Mouse (Mus musculus): ENCODE data around the gene Muc3.
"Not testable (repeated sequence)": the region's sequence is repeated elsewhere in the genome, so short reads cannot be mapped to it uniquely, and the experiment has no call there.

Gene Muc3

DNA sequence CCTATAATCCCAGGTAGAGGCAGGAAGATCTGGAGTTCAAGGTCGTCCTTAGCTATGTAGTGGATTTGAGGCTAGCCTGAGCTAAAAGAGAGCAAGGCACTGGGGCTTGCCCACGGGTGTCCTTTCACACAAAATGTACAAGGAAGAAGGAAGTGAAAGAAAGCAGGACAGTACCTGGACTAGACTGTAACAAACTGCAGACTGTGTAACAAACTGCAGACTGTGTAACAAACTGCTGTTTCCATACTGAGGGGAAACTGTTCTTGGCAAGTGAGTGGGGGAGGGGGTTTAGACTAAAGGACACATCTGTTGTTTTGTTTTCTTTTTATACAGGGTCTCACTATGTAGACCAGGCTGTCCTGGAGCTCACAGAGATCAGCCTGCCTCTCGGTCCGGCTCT, 27.8 kb downstream of the Muc3 start:
- no peak for DNase-seq

GRCm38 (mm10) chr5:137118878-137119277, 30.2 kb downstream of the Muc3 start:
- DNase-seq: no peak

- not testable (repeated sequence) for DNase-seq
These were observed 31.1 kb downstream of the Muc3 start for GRCm38 (mm10) chr5:137117994-137118393.

DNA sequence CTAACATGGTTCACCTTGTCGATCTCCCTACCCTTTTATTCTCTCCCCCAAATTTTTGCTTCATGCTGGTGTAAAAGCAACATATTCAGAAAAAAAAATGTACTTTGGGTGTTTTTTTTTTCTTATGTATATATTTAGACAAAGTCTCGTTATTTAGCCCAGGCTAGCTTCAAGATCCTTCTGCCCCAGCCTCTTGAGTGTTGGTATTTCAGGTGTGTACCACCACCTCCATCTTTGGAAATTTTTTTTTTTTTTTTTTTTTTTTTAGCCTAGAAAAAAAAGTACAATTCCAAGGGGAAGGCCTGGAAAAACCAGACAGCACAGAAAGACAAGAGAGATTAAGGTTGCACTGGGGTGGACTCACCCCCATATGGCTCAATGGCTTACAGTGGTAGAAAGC, 32.1 kb downstream of the Muc3 start:
- no peak for DNase-seq

DNA sequence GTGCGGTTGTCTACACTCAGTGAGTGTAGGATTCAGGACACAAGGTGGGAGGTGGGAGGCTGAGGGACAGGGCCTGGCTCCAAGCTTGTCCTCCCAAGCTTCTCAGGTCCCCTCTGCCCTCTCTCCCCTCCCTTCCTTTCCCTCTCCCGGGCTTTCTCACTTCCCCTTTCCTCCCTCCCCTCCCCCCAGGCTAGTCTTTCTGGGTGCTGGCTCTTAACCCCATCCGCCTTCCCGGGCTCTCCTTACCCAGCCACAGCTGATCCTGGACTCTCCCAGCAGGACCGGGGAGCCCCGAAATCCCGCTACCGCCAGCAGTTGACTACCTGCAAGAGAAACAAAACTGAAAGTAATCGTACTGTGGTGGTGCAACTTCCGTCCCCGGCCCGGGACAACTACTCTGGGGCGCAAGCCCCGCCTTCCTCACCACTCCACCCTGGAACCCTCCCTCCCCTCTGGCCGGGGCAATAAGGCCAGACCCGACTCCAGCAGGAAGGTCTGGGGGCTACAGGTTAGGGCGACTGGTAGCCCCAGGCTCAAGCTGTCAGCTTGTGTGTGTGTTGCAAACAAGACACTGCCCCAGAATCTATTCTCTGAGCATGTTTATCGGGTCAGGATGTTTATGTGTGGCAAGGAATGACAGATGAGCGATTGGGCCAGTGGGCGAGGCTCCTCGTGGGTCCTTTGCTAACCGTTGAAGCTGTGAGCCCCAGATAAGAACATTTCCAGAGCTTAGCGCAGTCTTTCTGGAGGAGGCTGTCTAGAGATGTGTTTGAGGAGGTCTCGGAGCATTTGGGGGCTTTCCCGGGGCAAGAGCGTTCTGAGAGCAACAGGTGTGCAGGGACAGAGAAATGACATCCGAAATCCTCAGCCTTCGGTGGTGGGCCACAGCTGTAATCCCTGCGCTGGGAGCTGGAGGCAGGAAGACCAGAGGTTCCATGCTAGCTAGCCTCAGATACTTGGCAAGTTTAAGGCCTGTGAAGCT, 33.0 kb downstream of the Muc3 start, which contains the start of gene Trim56:
Trim56 (minus strand) TSS at position 344 of the 982 bp plus-strand sequence.
- peak; percentile 85 for DNase-seq

DNA sequence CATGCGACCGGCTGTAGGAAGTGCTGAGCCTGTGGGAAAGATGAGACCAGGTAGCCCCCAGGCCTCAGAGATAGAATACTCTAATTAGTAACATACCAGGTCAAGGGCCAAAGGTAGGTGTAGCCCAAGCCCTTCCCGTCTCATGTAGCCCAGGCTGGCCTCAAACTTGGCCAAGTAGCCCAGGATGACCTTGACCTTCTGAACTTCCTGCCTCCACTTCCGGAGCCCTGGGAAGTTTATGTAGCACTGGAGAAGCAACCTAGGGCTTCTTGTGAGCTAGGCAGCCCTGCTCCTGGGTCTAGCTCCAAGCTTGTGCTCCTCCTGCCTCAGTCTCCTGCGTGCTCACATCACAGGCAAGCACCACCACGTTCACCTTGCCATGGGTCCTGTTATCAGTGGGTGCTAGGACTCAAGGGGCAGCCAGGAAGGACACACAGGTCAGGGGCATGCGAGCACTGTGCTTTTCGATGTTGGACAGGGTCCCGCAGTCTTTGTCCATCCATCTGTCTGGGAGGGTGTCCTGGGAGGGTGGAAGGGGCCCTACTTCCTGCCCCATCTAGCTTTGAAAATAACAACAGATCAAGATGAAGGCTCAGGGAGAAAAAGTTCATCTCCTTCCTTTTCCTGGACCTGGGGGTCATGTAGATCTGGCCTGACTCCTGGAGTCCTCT, 34.1 kb downstream of the Muc3 start:
- no peak for DNase-seq

DNA sequence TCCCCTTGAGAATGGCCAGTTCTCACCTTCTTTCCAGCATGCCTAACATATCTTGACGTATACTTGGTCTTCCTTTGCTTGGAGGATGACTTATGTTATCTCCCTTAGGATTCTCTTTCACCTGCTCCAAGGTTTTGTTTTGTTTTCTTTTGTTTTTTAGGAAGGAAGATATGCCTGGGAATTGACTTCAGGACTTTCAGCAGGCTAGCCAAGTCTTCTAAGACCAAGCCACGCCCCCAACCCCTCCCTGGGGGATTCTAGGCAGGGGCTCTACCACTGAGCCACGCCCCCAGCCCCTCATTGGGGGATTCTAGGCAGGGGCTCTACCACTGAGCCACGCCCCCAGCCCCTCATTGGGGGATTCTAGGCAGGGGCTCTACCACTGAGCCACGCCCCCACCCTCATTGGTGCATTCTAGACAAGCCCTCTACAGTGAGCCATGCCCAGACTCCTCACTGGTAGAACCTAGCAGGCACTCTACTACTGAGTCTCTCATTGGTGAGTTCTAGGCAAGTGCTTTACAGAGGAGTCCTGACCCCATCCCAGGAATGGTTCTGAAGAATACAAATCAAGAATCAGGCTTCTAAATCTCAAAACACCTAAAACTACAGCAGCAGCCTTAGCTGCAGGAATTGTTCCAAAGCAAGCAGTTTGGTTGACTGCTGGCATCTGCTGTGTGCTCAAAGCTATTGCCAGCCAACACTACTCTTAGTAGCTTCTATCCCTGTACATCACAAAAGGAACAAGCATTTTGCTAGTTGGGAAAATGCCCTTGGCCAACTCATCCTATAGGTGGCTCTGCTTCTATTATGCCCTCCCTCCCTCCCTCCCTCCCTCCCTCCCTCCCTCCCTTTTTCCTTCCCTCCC, 37.3 kb downstream of the Muc3 start:
- no peak for DNase-seq

DNA sequence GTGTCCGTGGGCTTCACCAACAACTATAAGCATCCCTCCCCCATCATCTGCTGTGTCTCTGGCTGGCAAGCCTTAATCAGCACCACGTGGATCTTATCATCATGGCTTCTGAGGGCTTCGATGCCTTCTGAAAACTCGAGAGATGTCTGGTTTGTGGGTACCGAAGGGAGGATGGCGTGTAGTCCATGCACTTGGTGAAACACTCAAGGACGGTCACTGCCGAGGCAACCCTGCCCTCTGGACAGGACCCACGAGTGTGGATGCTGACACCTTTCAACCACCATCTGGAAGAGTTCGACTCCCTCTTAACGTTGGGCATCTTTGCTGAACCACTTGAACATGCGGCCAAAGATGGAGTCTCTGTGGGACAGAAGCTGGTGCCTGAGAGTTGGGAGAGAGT, 38.3 kb downstream of the Muc3 start:
- no peak for DNase-seq

DNA sequence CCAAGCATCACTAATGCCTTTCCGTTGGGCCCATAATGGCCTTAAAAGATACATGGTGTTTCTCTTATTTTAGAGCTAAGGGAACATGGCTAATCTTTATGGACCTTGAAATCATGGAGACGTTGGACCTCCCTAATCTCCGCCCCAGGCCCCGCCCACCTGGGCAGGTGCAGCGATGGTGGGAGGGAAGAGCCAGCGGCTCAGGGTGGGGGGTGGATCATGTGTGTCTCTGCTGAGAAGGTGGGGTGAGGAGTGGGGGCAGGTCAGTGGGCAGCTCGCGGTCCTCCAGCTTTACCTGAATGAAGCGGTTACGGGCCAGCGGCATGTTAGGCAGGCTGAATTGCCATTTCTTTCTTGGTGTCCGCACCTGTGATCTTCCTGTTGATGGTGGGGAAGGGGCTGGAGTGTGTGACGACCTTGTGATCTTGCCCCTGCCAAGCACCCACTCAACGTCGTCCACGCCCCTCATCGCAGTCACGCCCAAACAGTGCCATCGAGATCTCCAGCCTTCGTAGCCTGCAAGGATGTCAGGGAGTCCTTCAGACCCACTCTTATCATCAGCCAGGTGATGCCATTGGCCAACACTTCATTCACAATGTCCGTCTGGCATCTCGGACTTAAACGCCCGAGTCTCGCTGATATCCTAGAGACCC, 39.1 kb downstream of the Muc3 start:
- DNase-seq: no peak

GRCm38 (mm10) chr5:137108111-137108510, 41.0 kb downstream of the Muc3 start:
- DNase-seq: no peak

- no peak for DNase-seq
These were observed 41.5 kb downstream of the Muc3 start for GRCm38 (mm10) chr5:137107670-137108069.

- peak; percentile 81 for DNase-seq
These were observed 42.1 kb downstream of the Muc3 start for GRCm38 (mm10) chr5:137107024-137107423.

GRCm38 (mm10) chr5:137106434-137106833, 42.7 kb downstream of the Muc3 start:
- DNase-seq: no peak

GRCm38 (mm10) chr5:137103969-137104368, 45.2 kb downstream of the Muc3 start:
- no peak for DNase-seq

GRCm38 (mm10) chr5:137102575-137103522, 46.3 kb downstream of the Muc3 start:
- DNase-seq: peak; percentile 61

DNA sequence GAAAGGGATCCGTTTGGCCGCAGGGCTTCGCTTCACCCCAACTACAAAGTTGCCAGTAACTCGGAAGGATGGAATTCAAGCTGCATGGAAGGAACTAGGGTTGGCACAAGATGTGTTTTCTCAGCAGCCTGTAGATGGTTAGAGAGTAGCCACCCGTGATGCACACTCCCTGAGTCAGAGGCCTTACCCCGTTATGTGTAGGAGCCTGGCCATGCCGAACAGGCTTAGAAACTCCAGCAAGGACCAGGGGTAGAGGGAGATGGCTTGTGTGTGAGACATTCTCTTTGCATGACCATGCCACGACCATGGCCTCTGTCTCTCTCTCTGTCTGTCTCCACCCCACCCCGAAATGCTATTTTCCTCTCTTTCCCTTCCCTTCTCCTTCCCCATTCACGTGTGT, 47.0 kb downstream of the Muc3 start:
- DNase-seq: no peak

DNA sequence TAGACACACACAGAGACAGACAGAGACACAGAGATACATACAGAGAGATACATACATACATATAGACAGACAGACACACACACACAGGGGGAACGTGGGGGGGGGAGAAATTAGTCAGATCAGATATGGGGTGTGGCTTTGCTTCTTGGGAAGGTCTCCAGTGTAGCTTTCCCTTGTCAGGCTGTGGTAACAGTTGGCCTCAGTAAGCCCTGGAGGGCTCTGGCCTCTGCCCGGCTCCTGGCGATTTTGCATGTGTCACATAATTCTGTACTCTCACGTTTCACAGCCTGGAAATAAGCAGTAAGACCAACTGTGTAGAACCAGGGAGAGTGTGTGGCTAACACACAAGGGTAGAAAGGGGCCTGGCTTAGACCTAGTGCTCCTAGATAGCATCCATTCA, 48.5 kb downstream of the Muc3 start:
- DNase-seq: no peak

DNA sequence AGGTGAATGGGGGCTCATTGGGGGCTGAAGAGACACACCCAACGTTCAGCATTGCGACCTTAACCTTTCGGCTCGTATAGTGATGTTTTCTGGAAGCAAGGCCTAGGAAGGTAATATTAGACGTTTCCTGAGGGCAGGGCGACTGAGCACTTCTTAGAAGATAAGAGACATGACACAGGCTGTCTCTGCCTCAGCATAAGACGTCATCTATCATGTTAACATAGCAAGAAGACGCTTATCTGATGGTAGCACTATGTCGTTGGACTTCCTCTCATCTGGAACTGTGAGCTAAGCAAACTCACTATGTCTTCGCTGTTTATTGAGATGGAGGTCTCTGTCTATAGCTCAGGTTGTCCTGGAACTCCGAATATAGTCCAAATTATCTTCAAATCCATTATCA, 50.7 kb downstream of the Muc3 start:
- no peak for DNase-seq

DNA sequence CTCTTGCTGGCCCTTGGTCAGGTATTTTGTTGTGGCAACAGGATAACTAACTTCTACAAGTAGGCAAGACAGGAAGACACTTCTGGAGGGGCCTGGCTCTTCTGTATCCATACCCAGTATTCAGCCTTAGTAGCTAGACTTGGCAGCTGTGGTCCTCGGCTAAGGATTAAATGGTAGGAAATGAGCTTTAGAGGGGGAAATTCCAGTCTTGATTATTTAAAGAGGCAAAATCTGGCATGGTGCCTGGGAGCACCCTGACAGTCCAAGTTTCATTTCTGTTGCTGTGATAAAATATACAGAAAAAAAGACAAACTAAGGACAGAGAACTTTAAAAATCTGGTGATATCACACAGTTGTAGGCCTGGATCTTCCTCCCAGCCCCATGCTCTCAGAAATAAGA, 53.1 kb downstream of the Muc3 start:
- no peak for DNase-seq

DNA sequence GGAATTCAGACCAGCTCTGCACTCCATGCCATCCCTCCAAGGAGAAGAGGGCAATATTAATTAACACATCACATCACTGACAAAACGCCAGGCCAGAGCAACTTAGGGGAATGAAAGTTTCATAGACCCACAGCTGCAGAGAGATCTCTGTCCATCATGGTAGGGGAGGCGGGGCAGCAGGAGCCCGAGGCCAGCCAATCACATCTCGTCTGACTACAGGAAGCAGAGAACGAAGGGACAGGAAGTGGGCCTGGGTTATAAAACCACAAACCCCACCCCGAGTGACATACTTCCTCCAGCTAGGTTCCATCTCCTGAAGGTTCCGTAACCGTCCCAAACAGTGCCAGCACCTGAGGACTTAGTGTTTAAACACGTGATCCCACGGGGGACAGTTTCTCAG, 54.0 kb downstream of the Muc3 start:
- no peak for DNase-seq

GRCm38 (mm10) chr5:137093720-137094119, 55.4 kb downstream of the Muc3 start:
- no peak for DNase-seq

Data from thymus, postnatal 25 days (tissue).